Mouse (Mus musculus) ovary, postnatal 14 days (tissue): ENCODE measurements around the gene Gm14214.

Experiments used
- DNase-seq: peaks from one replicate; pipeline ENCODE4 v3.0.0; 2022; ENCODE audit warnings: low spot score

Gm14214 gene

DNA sequence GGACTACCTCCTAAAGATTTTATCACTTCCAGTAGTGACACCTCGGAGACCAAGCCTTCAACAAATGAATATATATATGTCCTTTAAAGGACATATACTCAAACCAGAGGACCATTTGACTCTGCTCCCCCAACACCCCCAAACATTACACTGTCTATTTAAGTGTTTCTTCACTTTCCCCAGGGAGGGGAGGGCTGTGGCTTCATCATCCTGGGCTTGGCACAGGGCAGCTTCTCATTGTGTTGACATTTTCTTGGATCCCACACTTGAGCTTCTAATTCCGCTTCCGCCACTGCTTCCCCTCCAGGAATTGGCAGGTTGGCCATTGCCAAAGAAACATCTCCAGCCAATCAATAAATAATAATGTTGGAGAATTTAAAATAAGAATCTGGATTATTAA lies 39.0 kb downstream of the Gm14214 start:
- DNase-seq = no peak

GRCm38 (mm10) chr2:154729737-154730136 lies 40.1 kb downstream of the Gm14214 start:
- DNase-seq = no peak

GRCm38 (mm10) chr2:154723473-154723872 lies 46.4 kb downstream of the Gm14214 start:
- no peak for DNase-seq

DNA sequence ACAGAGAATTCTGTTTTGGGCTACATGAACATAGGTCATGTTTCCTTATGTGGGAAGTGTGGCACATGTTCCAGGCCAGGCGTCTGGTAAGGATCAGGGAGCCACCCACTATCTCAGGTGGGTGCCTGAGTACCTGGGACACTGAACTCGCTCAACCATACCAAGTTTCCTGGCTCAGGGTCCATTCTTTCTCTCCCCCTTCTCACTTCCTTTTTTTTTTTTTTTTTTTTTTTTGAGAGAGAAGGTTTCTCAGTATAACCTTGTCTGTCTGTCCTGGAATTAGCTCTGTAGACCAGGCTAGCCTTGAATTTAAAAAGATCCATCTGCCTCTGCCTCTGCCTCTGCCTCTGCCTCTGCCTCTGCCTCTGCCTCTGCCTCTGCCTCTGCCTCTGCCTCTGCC lies 49.5 kb downstream of the Gm14214 start:
- no peak for DNase-seq
